ENCODE assay signal across 21 mouse cellular contexts in the genomic region with DNA sequence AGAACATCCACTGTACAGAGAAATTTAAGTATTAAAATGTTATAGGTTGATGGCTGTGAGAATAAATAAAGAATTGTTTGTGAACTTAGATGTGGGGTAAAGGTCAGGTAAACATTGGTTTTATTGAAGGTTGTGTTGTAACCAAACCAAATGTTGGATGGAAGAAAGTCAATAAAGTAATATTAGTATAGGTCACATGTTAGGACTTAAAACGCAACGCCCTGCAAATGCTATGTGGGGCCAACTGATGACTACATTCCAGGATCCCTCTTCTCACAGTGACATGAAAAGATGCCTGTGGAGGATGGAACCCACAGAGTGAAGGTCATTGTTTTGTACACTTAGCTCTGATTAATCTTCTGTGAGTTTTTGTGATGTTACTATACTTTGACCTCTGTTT. TPM values are rescaled to one million over a fixed set of nuclear protein-coding genes. Genes with fewer than 3 reads are reported as not detected.
"Had no signal": no experiment of that assay in that cellular context is flagged by ENCODE, and none has a peak within 500 bp of the region (broad histone marks: within the 10 kb centered on the region; RNA-seq: fewer than 3 reads in every experiment).

No protein-coding gene starts in this region.

- H3K27me3 ChIP-seq: stomach, embryonic 15.5 days had no signal

- H3K9me3 ChIP-seq: neural tube, embryonic 13.5 days; neural tube, embryonic 15.5 days; stomach, embryonic 15.5 days had no signal

- H3K4me2 ChIP-seq: neural tube, embryonic 13.5 days; neural tube, embryonic 15.5 days; stomach, embryonic 15.5 days had no signal

- H3K36me3 ChIP-seq: neural tube, embryonic 13.5 days; neural tube, embryonic 15.5 days; stomach, embryonic 15.5 days had no signal

- H3K9ac ChIP-seq: neural tube, embryonic 13.5 days; neural tube, embryonic 15.5 days; stomach, embryonic 15.5 days had no signal

- H3K4me3 ChIP-seq: neural tube, embryonic 13.5 days; neural tube, embryonic 15.5 days; stomach, embryonic 15.5 days had no signal

- DNase-seq: retina, postnatal 1 day; right cerebral cortex, adult 18-20 months; right cerebral cortex, postnatal 14 days; right cerebral cortex, postnatal 25 days; right cerebral cortex, postnatal 4 days; spleen, adult 18-20 months; thymus, adult 18-20 months; thymus, adult 2 months; thymus, postnatal 14 days; thymus, postnatal 25 days; thymus, postnatal 36 days; thymus, postnatal 4 days had no signal

- H3K4me1 ChIP-seq: neural tube, embryonic 13.5 days; neural tube, embryonic 15.5 days; stomach, embryonic 15.5 days had no signal

- H3K27ac ChIP-seq: neural tube, embryonic 13.5 days; neural tube, embryonic 15.5 days; stomach, embryonic 15.5 days; stomach, postnatal 0 days had no signal

RNA-seq across cellular contexts. Expression of gene Meiob, which starts 15.4 kb away (rescaled TPM):
- total RNA-seq: neutrophil, adult 5-6 weeks had no signal
- polyA plus RNA-seq: neural tube, embryonic 13.5 days; neural tube, embryonic 14.5 days; neural tube, embryonic 15.5 days; small intestine, adult 2 months; spleen, adult 2 months; stomach, embryonic 14.5 days; thymus, adult 2 months had no signal

RNA-seq across cellular contexts. Expression of gene Igfals, which starts 46.3 kb away (rescaled TPM):
- total RNA-seq: neutrophil, adult 5-6 weeks had no signal
- polyA plus RNA-seq: neural tube, embryonic 13.5 days; neural tube, embryonic 14.5 days had no signal
